Mouse (Mus musculus): ENCODE measurements at regions not wholly inside any gene's neighbourhood (a gene's known extent, or its start where the extent isn't known, plus 50 kb on each side); places are given as distances from the start of the nearest gene placed in this dataset.
"Not testable (repeated sequence)": the region's sequence is repeated elsewhere in the genome, so short reads cannot be mapped to it uniquely, and the experiment has no call there.

DNA sequence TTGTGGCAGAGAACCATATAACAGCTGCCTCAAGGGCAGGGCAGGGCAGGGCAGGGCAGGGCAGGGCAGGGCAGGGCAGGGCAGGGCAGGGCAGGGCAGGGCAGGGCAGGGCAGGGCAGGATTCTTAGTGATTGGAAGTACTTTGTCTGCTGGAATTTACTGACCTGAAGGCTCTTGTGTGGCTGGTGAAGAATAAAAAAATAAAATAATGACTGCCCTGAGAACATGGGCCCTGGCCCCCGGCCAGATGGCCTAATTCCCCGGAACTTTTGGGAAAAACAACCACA, 169.3 kb downstream of the Qk start:
- DNase-seq (ENCODE audit: low read depth): not testable (repeated sequence)

DNA sequence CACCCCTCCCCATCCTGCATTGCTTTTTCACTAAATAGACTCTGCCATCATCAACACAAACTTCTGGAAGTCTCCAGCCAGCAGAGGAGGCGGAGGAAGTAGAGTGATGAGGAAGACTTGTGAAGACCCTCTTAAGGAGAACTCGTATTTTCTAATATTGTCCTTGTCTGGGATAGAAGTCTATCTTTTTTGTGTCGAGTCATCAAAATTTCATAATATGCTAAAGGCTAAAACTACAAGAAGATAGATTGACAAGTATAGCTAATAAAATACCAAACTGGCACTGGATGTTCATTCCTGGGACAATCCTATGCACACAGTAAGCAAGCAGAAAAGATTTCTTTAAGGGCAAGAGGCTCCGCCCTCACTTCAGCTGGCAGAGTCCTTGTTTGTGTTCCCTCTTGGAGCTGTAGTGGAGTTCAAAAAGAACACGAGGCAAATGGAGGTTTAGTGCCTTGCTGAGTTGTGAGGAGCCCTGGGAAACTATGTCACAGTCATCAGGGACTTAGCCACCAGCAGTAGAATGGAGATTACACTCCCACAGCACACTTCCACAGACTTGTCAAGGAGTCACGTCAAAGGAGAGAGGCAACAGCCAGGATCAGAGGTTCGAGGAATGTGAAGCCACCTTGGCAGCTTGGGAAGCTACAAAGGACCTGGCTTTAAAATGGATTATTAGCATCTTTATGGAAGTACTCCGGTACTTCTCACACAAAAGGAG, 169.8 kb downstream of the Qk start:
- no peak for DNase-seq (ENCODE audit: low read depth)

DNA sequence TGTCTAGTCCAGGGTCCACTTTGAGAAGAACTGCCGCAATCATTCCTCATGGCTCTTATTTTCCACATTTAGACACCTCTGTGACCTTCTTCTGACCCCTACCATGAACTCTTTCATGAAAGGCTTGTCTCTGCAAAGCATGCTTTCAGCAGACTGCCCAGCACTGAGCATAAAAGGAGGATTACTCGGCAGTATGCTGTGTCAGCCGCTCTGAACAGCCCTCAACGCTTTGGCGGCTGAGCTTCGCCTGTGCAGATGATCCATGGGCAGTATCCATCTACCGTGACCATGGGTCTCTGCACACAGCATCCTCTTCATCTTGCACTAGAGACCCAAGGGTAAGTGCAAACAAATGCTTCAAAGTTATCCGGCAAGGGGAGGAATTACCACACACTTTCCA, 172.5 kb downstream of the Qk start:
- DNase-seq (ENCODE audit: low read depth): no peak

DNA sequence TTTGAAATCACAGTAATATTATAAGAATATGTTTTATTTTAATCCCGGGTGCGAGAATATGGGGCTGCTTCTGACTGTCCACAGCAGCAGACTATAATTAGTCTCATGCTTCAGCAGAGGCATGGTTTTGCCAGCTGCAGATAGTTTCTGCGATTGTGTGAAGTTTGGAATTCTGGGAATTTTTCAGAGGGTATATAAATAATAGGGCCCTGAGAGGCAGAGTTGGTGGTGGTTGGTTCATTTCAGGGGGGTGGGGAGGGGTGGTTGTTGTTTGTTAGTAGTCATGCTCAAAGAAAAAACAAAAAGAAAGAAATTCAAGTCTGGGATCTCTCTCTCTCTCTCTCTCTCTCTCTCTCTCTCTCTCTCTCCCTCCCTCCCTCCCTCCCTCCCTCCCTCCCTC, 173.1 kb downstream of the Qk start:
- no peak for DNase-seq (ENCODE audit: low read depth)

DNA sequence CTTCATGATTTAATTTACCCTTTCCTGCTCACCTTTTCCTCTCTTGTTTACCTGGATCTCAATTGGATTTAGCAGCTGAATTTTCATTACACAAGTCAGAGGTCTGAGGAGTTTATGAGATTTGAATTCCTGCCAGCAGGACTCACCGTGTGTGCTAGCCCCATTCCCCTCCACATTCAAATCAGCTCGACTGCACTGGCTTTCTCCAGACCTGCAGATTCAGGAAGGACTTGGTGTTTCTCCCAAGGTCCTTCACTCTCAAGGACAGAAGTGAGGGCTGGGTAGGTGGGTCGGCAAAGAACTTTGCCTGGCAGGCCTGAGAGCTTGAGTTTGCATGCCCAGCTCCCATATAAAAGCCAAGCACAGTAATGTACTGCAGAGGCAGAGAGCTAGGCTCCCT, 180.8 kb downstream of the Qk start:
- DNase-seq (ENCODE audit: low read depth): no peak

DNA sequence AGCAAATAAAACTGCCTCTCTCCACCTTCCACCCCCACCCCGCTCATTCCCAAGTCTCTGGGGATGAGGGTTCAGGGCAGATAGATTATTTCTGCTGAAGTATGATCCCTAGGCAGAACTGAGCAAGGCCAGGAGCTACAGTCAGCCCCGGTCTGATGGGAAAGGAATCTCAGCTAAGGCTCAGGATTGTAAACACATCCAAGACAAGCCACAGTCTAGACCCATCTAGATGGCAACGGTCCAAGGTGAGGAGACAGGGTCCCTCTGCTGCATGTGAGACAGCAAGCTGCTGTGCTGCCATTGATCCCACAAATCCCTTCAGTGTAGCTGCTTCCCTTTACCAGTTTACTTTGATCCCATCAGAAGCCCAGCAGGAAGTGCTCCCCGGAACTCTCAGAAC, 181.3 kb downstream of the Qk start:
- no peak for DNase-seq (ENCODE audit: low read depth)

DNA sequence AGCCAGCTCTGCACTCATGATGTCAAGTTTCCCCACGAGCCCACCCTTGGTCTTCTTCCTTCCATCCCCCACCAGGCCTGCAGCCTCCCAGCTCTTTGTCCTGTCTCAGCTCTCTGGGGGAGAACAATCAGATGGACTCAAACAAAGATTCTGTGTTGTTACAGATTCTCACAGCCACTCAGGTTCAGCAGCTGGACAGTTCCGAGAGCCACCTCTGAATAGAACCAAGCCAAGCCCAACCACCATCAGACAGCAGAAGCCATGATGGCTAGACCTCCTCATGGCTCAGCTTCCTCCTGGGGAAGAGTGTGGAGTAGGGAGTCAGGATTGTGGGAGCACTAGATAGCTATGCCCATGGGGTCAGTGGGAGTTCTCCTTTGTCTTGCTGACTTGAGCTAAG, 184.5 kb downstream of the Qk start:
- no peak for DNase-seq (ENCODE audit: low read depth)

DNA sequence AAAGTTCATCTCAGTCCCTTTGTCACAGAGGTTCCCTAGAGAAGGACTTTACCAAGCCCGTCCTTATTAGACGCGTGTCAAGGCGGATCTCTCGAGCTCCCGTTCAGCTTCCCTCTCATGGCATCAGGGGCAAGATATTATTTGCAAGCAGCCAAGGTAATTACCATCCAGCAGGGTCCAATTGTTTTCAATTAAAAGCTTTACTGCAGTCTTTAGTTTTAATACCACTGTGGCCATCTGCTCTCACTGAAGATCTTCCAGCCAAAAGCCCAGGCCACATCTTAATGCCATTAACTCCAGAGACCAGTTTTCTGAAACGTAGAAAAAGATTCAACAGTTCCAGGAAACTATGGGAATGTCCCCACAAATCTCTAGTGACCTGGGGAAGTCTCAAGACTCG, 191.1 kb downstream of the Qk start:
- DNase-seq (ENCODE audit: low read depth): no peak

DNA sequence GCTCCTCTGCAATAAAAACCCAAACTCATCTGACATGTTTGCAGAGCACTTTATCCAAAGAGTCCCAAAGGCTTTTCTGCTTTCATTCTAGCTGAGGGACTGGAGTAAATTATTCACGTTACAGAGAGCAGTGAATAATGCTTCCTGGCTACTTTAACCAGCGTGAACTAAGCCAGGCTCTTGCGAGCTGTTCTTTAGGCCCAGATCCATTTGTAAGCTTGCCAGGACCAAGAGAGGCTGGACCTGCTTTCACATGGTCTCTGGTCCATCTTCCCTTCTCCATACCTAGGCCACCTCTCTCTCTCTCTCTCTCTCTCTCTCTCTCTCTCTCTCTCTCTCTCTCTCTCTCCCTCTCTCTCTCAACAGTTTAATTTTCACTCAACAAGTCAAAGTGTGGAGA, 197.2 kb downstream of the Qk start:
- no peak for DNase-seq (ENCODE audit: low read depth)

DNA sequence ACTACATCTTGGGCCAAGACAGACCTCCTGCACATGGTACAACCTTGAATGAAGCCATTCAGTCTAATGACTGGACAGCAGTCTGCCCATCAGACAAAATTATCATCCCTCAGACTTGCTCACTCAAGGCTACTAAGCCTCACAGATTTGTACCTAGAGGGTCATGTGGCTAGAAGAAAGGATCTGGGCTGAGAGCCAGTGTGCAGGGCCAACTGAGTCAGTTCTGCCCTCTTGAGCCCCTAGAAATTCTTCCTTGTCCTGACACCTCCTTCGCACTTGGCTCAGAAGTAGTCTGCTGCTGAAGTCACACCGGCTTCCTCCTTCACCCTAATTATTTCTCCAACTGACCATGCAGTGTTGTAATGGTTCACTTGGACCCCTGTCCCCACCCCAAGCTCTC, 207.5 kb downstream of the Qk start:
- DNase-seq (ENCODE audit: low read depth): no peak

DNA sequence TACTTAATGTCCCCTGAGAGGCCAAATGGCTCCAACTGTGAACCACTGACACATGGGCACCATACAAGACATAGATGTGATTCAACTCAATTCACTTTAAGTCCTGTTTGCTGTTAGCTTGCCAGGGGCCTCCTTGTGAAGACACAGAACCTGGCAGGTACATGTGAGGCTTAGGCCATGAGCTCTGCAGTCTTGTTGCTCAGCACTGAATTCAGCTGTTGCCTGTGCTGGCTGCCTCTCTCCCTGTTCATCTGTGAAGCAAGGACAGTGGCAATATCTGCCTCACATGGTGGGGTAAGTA, 209.3 kb downstream of the Qk start:
- DNase-seq (ENCODE audit: low read depth): no peak

DNA sequence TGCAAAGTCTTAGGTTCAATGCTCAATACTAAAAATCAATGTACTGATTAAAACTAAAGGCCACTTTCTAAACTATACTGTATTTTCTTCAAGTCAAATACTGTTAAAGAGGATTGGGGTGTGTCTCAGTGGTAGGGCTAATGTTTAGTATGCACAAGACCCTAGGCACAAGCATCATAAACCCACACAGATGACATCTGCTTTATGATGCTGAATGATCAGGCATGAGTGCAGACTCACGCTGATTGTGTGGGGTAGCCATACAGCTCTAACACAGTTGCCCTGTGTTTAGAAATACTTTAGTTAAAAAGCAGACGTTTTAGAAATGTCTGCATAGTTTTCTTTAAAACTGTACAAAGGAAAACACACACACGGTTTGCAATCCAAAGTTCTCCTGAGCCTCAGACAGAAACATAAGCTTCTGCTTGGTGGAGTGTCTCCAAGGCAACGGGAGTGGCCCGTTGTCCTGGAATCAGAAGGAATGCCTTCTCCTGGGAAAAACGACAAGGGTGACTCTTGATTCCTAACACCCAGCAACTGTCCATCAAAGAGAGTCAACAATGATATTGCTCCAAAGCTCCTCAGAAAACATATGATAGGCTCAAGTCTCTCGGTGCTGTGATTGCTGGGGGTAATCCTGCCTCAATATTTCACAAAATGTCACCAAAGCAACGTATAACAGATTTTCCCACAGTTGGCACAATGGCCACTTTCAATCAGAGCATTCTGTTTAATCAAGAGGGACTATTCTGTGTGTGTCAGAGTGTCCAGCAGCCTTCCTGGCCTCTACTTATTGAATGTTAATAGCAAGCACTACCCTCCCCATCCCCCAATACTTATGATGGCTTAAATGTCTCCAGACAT, 209.9 kb downstream of the Qk start:
- no peak for DNase-seq (ENCODE audit: low read depth)

DNA sequence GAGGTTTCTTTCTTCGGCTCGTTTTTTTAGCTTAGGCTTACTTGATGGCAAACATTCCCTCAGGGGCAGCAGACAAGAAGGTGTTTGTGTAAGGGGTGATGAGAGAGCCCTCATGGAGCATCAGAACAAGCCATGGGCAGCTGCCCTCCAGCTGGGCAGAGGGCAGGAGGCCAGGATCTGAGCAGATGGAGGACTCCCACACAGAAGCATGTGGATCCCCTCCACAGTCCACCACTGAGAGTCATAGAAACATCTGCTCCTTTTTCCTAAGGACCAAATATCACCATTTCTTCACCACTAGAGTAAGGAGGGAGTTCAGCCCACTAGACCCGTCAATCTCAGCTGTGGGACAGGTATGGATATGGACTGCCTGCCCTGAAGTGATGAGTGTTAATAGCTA, 214.4 kb downstream of the Qk start:
- no peak for DNase-seq (ENCODE audit: low read depth)

DNA sequence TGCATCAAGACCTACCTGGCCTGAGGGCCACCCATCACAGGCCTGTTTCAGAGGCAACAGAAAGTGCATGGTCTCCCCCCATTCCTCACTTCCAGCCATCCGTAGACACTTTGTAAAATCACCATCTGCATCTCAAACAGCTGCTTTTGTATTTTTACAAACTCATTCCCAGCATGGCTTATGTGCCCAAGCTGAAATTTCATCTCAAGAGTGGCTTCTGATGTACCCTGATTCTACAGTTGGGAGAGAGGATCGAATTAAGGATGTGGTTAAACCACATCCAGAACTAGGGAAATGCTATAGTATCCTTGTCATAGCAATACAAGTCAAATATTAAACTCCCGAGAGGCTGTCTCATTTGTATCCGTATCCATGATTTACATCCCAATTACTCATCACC, 221.5 kb downstream of the Qk start:
- DNase-seq (ENCODE audit: low read depth): no peak

DNA sequence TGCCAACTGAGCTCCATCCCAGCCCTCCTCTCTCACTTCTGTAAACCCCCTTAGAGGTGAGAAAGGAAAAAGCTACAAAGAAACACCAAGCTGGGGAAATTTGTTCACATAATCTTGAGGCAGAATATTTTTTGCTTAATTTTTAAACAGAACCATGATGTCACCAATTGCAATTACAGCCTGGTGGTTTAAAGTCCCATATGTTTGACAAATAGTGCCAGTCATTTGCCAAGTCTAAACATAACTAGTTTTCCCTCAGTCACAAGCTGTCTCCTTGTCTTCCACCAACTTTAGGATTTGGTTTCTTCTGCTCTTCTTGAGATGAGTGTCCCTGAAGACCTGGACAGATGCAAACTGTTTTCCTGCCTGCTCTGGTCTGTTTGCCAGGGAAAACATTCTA, 222.0 kb downstream of the Qk start:
- no peak for DNase-seq (ENCODE audit: low read depth)

DNA sequence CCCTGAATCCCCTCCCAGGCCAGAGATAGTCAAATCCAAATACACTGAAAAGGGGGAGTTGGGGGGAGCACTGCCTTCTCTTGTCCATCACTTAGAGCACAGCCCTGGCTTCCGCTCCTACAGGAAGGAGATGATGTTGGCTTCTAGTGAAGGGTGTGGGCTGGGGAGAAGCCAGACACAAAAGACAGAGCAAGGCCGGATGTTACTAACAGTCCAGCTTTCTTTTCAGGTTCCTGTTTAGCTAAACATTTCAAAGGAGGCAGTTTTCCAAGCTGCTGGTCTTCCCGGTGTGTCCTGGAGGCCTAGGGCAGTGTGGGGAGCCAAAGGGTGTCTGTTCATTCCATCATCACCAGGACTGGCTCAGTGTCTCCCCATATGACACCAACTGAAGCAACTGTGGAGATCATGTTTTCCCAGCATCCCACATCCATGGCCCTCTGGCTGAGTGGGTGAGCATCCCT, 223.8 kb downstream of the Qk start:
- no peak for DNase-seq (ENCODE audit: low read depth)

DNA sequence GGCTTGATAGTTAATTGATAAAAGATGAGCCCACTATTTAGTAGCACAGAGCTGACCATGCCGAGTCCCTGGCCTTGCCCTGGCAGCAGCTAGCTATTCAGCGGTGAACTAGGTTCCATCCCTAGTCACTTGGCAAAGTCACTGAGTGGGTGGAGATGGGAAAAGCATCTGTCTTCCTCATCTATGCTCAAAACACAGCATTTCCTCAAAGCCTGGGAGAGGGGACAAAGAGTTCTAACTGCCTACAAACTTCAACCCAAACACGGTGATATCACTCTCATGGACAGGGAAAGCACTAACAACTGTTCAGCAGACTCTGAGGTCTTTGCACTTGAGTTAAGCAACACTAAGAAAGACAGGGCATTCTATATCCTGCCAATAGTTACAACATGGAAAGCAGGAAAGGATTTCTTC, 225.5 kb downstream of the Qk start:
- no peak for DNase-seq (ENCODE audit: low read depth)

DNA sequence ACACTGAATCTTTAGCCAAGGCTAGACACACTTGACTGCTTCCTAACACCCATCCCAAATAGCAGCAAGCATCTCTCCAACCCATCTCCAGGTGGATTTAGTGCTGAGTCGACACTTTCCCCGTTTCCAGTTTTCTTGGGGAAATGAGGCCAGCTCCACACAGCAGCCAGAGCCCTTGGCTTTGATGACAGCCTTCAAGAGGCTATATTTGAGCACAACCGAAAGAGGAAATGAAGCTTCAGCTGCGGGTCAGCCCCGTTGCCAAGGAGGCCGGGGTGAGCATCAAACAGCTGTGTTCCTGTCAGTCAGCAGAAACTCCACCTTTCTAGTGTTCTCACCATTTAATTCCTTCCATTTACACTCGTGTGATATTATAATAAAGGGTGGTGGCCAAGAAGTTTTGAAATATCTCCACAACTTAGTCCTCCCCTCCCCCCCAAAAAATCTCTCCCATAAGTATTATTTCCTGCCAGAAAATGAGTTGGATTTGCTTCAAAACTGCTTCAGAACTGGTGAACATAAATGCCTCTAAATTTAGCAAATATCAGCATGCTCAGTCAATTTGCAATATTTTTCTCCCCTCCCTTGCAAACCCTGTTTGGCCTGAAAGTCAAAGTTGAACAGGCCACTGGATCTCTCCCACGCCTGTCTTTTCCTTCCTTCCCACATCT, 226.1 kb downstream of the Qk start:
- no peak for DNase-seq (ENCODE audit: low read depth)

DNA sequence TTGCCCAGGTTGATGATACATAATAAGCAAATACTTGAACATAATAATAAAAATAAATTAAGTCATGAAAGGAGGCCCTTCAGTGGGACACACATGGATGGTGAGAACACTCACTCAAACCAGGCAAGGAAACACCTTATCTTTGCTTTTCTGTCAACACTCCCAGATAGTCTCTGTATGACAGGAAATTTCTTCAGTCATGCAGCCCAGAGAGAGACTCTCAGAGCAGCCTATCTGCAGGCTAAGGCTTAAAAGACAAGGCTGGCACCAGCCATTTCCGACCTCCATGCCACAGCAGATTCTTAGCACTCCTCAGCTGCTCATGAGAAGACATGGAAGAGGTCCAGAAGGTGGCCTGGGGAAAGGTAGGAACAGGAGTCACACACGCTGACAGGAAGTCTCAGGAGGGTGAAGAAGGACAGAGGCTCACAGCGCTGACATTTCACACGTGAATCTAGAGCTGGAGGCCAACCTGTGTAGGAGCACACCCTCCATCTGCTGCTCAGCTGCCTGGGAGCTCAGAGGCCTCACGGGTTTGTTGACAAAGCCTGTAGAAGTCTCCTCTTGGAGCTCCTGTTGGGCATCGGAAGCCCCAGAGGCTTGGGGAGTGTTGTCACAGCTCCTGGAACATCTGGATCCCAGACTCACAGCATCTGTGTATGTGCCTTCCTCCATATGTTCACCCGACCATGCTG, 232.3 kb downstream of the Qk start:
- DNase-seq (ENCODE audit: low read depth): no peak

DNA sequence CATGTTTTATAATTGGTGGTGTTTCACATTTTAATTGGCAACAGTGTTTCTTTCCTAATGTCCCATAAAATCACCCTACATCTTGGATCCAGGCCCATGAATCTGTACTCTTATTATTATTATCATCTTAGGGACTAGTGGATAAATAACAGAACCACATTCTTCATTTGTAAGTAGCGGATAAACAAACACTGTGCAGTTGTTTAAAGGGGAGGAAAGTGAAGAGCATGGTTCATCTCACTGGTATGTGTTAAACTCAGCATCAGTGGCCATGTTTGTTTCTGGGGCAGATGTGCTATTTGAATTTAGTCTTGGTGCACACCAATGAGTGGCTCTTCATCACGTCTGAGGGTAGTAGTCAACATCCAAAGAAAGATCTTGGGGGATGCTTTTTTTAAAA, 233.1 kb downstream of the Qk start:
- no peak for DNase-seq (ENCODE audit: low read depth)

DNA sequence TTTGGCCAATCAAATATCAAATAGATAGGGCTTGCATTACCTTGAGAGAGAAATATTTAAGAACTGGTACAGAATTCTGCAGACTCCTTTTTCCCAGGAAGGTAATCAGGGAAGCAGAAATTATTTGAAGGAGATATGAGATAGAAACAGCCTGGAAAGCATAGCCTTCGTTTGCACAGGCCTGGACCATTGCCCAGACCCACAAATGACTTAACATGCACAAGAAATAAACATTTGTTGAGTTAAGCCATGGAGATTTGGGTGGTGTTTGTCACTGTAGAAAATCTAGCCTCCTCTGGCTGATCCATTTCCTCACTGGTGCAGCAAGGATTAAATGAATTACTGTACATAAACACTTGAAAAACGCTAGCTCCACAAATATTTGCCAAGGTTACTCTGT, 233.5 kb downstream of the Qk start:
- DNase-seq (ENCODE audit: low read depth): no peak

DNA sequence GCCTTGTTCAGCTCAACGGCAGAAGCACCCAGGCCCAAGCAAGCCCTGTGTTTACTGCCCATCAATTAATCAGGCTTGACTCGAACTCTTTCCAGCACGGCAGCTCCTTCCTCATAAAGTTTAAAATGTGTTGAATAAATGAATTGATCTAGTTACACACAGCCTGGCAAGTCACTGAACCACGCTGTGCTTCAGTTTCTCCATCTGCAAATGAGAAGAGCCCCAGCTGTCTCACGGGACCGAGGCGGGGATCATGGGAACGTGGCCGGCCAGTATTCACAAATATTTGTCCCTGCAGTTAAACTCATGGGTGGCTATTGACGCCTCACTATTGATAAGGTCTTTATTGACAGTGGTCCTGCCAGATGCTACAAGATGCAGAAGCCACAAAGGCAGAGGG, 237.9 kb downstream of the Qk start:
- no peak for DNase-seq (ENCODE audit: low read depth)
